Comparison of ENCODE assay signal across 8 mouse cellular contexts in the genomic region with DNA sequence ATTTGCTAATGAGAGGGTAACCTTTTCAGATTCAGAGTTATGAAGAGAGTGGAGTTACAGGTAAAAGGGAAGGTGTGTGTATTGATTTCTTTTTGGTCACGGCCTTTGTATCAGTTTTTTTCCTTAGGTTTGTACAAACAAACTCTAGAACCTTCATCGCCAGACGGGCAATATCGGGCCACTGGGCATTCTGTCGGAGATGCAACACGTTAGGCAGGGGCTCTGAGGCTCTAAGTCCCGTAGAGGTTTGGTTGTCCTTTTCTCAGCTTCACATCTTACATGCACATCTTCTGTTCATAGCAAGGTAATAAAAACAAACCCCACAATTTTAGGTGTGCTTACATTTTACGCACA. TPM values are rescaled to one million over a fixed set of nuclear protein-coding genes. Genes with fewer than 3 reads are reported as not detected.
DNase-seq lines count a peak whose midpoint lies in the region; ATAC-seq and TF ChIP-seq lines count a peak whose summit lies in the region.

No protein-coding gene starts in this region.

- whole genome bisulfite sequencing in liver, adult 2 months = 2% methylated on average over 8 of the region's 8 CpGs
- 5% methylated on average over 8 of the region's 8 CpGs for WGBS in embryonic facial prominence, embryonic 15.5 days
- WGBS in intestine, embryonic 16.5 days = 5% methylated on average over 8 of the region's 8 CpGs
- WGBS in neural tube, embryonic 13.5 days = 10% methylated on average over 8 of the region's 8 CpGs

- H3K79me2 ChIP-seq in liver, adult 2 months (ENCODE audit: control insufficient read depth, insufficient read depth, low read length) = peaks cover 16% of the 10 kb centered on the region; the same call in 1 of the 2 replicates

- TF ChIP-seq POLR2A in liver, adult 2 months (IDR thresholded peaks at IDR 0.05; ENCODE audit: extremely low read depth, insufficient read depth, low read length) = no peak

- no peaks in the 10 kb centered on the region for H3K27me3 ChIP-seq in liver, adult 2 months (ENCODE audit: control insufficient read depth, insufficient read depth, low read length)
- H3K27me3 ChIP-seq in embryonic facial prominence, embryonic 15.5 days = no peaks in the 10 kb centered on the region
- no peaks in the 10 kb centered on the region for H3K27me3 ChIP-seq in intestine, embryonic 16.5 days (replicated peaks; ENCODE audit: control insufficient read depth, insufficient read depth, low read length)
- no peaks in the 10 kb centered on the region for H3K27me3 ChIP-seq in neural tube, embryonic 13.5 days

- H3K27ac ChIP-seq in liver, adult 2 months (replicated peaks; ENCODE audit: insufficient read depth, low read depth, low read length) = peak overlapping the region; percentile 92
- H3K27ac ChIP-seq in embryonic facial prominence, embryonic 15.5 days (replicated peaks) = peak overlapping the region; percentile 88
- 0 out of 2 replicates have a peak overlapping the region, but pooled peaks have one; percentile 59 for H3K27ac ChIP-seq in intestine, embryonic 16.5 days (ENCODE audit: low read length)
- H3K27ac ChIP-seq in neural tube, embryonic 13.5 days (replicated peaks) = peak overlapping the region; percentile 93

- DNase-seq in liver, adult 2 months (ENCODE audit: extremely low read depth, low read depth, low spot score) = no peak
- DNase-seq in liver = no peak
- DNase-seq in cerebellum, postnatal 4 days (ENCODE audit: low spot score in 2 of 2) = no peak
- DNase-seq in urinary bladder, postnatal 25 days (ENCODE audit: low spot score) = no peak
- no peak for DNase-seq in adrenal gland, postnatal 25 days

- no peak for TF ChIP-seq CTCF in liver, adult 2 months (IDR thresholded peaks at IDR 0.05; ENCODE audit: low read depth, low read length)

- peak overlapping the region; percentile 95 for H3K4me3 ChIP-seq in liver, adult 2 months (ENCODE audit: insufficient read depth, low read depth, low read length)
- H3K4me3 ChIP-seq in embryonic facial prominence, embryonic 15.5 days (replicated peaks) = peak overlapping the region; percentile 71
- peak overlapping the region; percentile 91 for H3K4me3 ChIP-seq in intestine, embryonic 16.5 days (ENCODE audit: low read length)
- peak overlapping the region; percentile 95 for H3K4me3 ChIP-seq in neural tube, embryonic 13.5 days

- peaks cover 5% of the 10 kb centered on the region; the same call in 1 of the 2 replicates for H3K36me3 ChIP-seq in liver, adult 2 months (ENCODE audit: control insufficient read depth, insufficient read depth, low read length)
- H3K36me3 ChIP-seq in embryonic facial prominence, embryonic 15.5 days = no peaks in the 10 kb centered on the region
- no peaks in the 10 kb centered on the region for H3K36me3 ChIP-seq in intestine, embryonic 16.5 days (ENCODE audit: control insufficient read depth, insufficient read depth, low read length)
- 0 out of 2 replicates have a peak, but pooled peaks cover 4% of the 10 kb centered on the region for H3K36me3 ChIP-seq in neural tube, embryonic 13.5 days

- H3K4me1 ChIP-seq in liver, adult 2 months (ENCODE audit: control insufficient read depth, insufficient read depth, low read length) = peaks cover 14% of the 10 kb centered on the region
- H3K4me1 ChIP-seq in embryonic facial prominence, embryonic 15.5 days = peaks cover 28% of the 10 kb centered on the region
- H3K4me1 ChIP-seq in intestine, embryonic 16.5 days (ENCODE audit: control insufficient read depth, insufficient read depth, low read length) = peaks cover 23% of the 10 kb centered on the region
- peaks cover 38% of the 10 kb centered on the region for H3K4me1 ChIP-seq in neural tube, embryonic 13.5 days (replicated peaks)

- H3K9me3 ChIP-seq in embryonic facial prominence, embryonic 15.5 days (replicated peaks) = no peaks in the 10 kb centered on the region
- H3K9me3 ChIP-seq in intestine, embryonic 16.5 days (ENCODE audit: control insufficient read depth, low read length) = no peaks in the 10 kb centered on the region
- H3K9me3 ChIP-seq in neural tube, embryonic 13.5 days = no peaks in the 10 kb centered on the region

- peak overlapping the region; percentile 62 for H3K4me2 ChIP-seq in embryonic facial prominence, embryonic 15.5 days (replicated peaks)
- peak overlapping the region; percentile 60 for H3K4me2 ChIP-seq in intestine, embryonic 16.5 days (ENCODE audit: low read depth, low read length)
- peak overlapping the region; percentile 78 for H3K4me2 ChIP-seq in neural tube, embryonic 13.5 days

- ATAC-seq in embryonic facial prominence, embryonic 15.5 days (ENCODE audit: insufficient number of reproducible peaks, low FRiP score, low TSS enrichment, low read depth) = no peak
- peak; percentile 24 for ATAC-seq in intestine, embryonic 16.5 days
- ATAC-seq in neural tube, embryonic 13.5 days (ENCODE audit: low read depth) = peak; percentile 0; the same call in 1 of the 2 replicates

- peak overlapping the region; percentile 94 for H3K9ac ChIP-seq in liver, adult 2 months (ENCODE audit: low read depth, low read length)
- peak overlapping the region; percentile 73 for H3K9ac ChIP-seq in embryonic facial prominence, embryonic 15.5 days
- H3K9ac ChIP-seq in intestine, embryonic 16.5 days (ENCODE audit: low read depth, low read length) = peak overlapping the region; percentile 97
- H3K9ac ChIP-seq in neural tube, embryonic 13.5 days = peak overlapping the region; percentile 97

RNA-seq across cellular contexts. Expression of a gene that starts 0.6 kb away (rescaled TPM):
- total RNA-seq in liver, adult 2 months (2014; rRNA removed) = 6.6 and 7.6 TPM in 2 replicates
- polyA plus RNA-seq in liver, adult 2 months (2012; rRNA removed) = 2.0 and 2.1 TPM in 2 replicates
- polyA plus RNA-seq in embryonic facial prominence, embryonic 15.5 days (2015; fragmentation: Nextera tagmentation; extraction: Ambion mirVana) = 6.7 and 8.5 TPM in 2 replicates
- 5.4 and 5.8 TPM in 2 replicates for polyA plus RNA-seq in intestine, embryonic 16.5 days (2015; fragmentation: Nextera tagmentation; extraction: Ambion mirVana)
- 9.8 and 11.7 TPM in 2 replicates for polyA plus RNA-seq in neural tube, embryonic 13.5 days (2015; fragmentation: Nextera tagmentation; extraction: Ambion mirVana)
- total RNA-seq in adrenal gland, postnatal 25 days (2021) = 41.2 and 46.2 TPM in 2 replicates

RNA-seq across cellular contexts. Expression of a gene that starts 33.1 kb away (rescaled TPM):
- total RNA-seq in liver, adult 2 months (2014; rRNA removed) = 0.28 and 0.67 TPM in 2 replicates
- 0.01 and 0.02 TPM in 2 replicates for polyA plus RNA-seq in liver, adult 2 months (2012; rRNA removed)
- 10.6 and 12.1 TPM in 2 replicates for polyA plus RNA-seq in embryonic facial prominence, embryonic 15.5 days (2015; fragmentation: Nextera tagmentation; extraction: Ambion mirVana)
- polyA plus RNA-seq in intestine, embryonic 16.5 days (2015; fragmentation: Nextera tagmentation; extraction: Ambion mirVana) = 6.6 and 6.9 TPM in 2 replicates
- polyA plus RNA-seq in neural tube, embryonic 13.5 days (2015; fragmentation: Nextera tagmentation; extraction: Ambion mirVana) = 3.2 and 4.1 TPM in 2 replicates
- 3.5 and 5.5 TPM in 2 replicates for total RNA-seq in adrenal gland, postnatal 25 days (2021)

RNA-seq across cellular contexts. Expression of a gene that starts 44.6 kb away (rescaled TPM):
- total RNA-seq in liver, adult 2 months (2014; rRNA removed) = not detected in 2 replicates
- polyA plus RNA-seq in liver, adult 2 months (2012; rRNA removed) = not detected in 2 replicates
- polyA plus RNA-seq in embryonic facial prominence, embryonic 15.5 days (2015; fragmentation: Nextera tagmentation; extraction: Ambion mirVana) = 0.20 TPM in 1 of 2 replicates, not detected in the other
- 0.04 and 0.15 TPM in 2 replicates for polyA plus RNA-seq in intestine, embryonic 16.5 days (2015; fragmentation: Nextera tagmentation; extraction: Ambion mirVana)
- 1.1 and 1.3 TPM in 2 replicates for polyA plus RNA-seq in neural tube, embryonic 13.5 days (2015; fragmentation: Nextera tagmentation; extraction: Ambion mirVana)
- not detected in 2 replicates for total RNA-seq in adrenal gland, postnatal 25 days (2021)
